Mouse (Mus musculus) bone marrow, adult 2 months (tissue): Measurements from ENCODE around the gene Olfr427.
"Not testable (repeated sequence)": the region's sequence is repeated elsewhere in the genome, so short reads cannot be mapped to it uniquely, and the experiment has no call there.

ENCODE experiments used
- CTCF ChIP-seq: fragments of 200-500 bp; IDR thresholded peaks from 2 replicates; pipeline ENCODE4 v1.5.1; 2011; ENCODE audit warnings: low read length, control low read depth; ENCODE audit not compliant: control insufficient read depth, insufficient read depth
- POLR2A ChIP-seq: fragments of 200-500 bp; IDR thresholded peaks from 2 replicates; pipeline ENCODE4 v1.6.1; 2011; ENCODE audit warnings: low read depth, mild to moderate bottlenecking, control low read depth, low read length, borderline replicate concordance; ENCODE audit not compliant: control insufficient read depth

- not testable (repeated sequence) for TF ChIP-seq CTCF, POLR2A
Observed at GRCm38 (mm10) chr1:174048227-174048626, 48.5 kb upstream of the Olfr427 start.
